Mouse (Mus musculus) CH12.LX (cell line): ENCODE data around the gene B9d2. TPM values are rescaled to one million over a fixed set of nuclear protein-coding genes. Genes with fewer than 3 reads are reported as not detected.

Experiments
- DNase-seq: peaks from one replicate; pipeline ENCODE4 v3.0.0-alpha.2; 2013; ENCODE audit errors: extremely low read depth
- H3K27ac ChIP-seq: 2 replicates; pipeline ENCODE4 v1.5.1; 2012; ENCODE audit warnings: low read depth, mild to moderate bottlenecking, control low read depth, moderate library complexity; ENCODE audit not compliant: insufficient read depth
- H3K27me3 ChIP-seq: replicated peaks from 2 replicates; pipeline ENCODE3; 2012; ENCODE audit warnings: inconsistent platforms
- H3K36me3 ChIP-seq, 2 experiments: replicated peaks in 1 of 2; 2 replicates each; pipeline versions ENCODE3 to v1.6.1; 2012; ENCODE audit warnings: inconsistent platforms in 1 of 2, low read length in 1 of 2, mild to moderate bottlenecking in 1 of 2, mixed read lengths in 1 of 2, moderate library complexity in 1 of 2; ENCODE audit not compliant: control insufficient read depth in 1 of 2, insufficient read depth in 1 of 2
- H3K4me1 ChIP-seq, 2 experiments: 2 replicates each; pipeline ENCODE4 v1.6.1; 2012; ENCODE audit warnings: inconsistent platforms in 1 of 2, moderate library complexity in 1 of 2; ENCODE audit not compliant: insufficient read depth in 2 of 2, control insufficient read depth in 1 of 2
- H3K4me2 ChIP-seq: 2 replicates; pipeline ENCODE4 v1.6.1; 2012; ENCODE audit warnings: low read depth, mild to moderate bottlenecking, control low read depth; ENCODE audit not compliant: poor library complexity, insufficient read depth, severe bottlenecking
- H3K4me3 ChIP-seq, 3 experiments: fragments of 150-350 bp in 1 of 3; sonication (generic) in 1 of 3; replicated peaks in 1 of 3; 2 replicates each; pipeline versions ENCODE3 to v1.5.1; 2011 to 2012; ENCODE audit warnings: low read depth in 2 of 3, low read length in 2 of 3, mild to moderate bottlenecking in 2 of 3, moderate library complexity in 2 of 3, control low read depth in 1 of 3, improper control_type of control experiment in 1 of 3, inconsistent platforms in 1 of 3, mixed read lengths in 1 of 3; ENCODE audit not compliant: poor library complexity in 1 of 3
- H3K79me2 ChIP-seq: replicated peaks from 2 replicates; pipeline ENCODE4 v1.6.1; 2012; ENCODE audit warnings: mild to moderate bottlenecking, moderate library complexity; ENCODE audit not compliant: control insufficient read depth, poor library complexity, insufficient read depth, severe bottlenecking; ENCODE audit errors: extremely low read depth
- H3K9ac ChIP-seq: 2 replicates; pipeline ENCODE4 v1.6.1; 2012; ENCODE audit warnings: low read depth, mild to moderate bottlenecking, control low read depth, moderate library complexity; ENCODE audit not compliant: insufficient read depth
- H3K9me3 ChIP-seq: replicated peaks from 2 replicates; pipeline ENCODE3; 2012; ENCODE audit warnings: low read length, inconsistent platforms, mixed read lengths
- BHLHE40 ChIP-seq: IDR thresholded peaks from 2 replicates; pipeline ENCODE4 v1.6.1; 2011; ENCODE audit warnings: mild to moderate bottlenecking, low read depth, low read length, improper control_type of control experiment
- CHD1 ChIP-seq: IDR thresholded peaks from 2 replicates; pipeline ENCODE4 v1.6.1; 2012; ENCODE audit warnings: low read depth, low read length, improper control_type of control experiment, inconsistent platforms
- CHD2 ChIP-seq: IDR thresholded peaks from 2 replicates; pipeline ENCODE4 v1.6.1; 2011; ENCODE audit warnings: low read length, improper control_type of control experiment
- CTCF ChIP-seq, 2 experiments: IDR thresholded peaks in 1 of 2; conservative IDR thresholded peaks in 1 of 2; 2 replicates each; pipeline ENCODE4 v1.5.1; 2011 to 2012; ENCODE audit warnings: low read depth in 2 of 2, low read length in 2 of 2, improper control_type of control experiment in 1 of 2, inconsistent platforms in 1 of 2, mild to moderate bottlenecking in 1 of 2, moderate library complexity in 1 of 2
- E2F4 ChIP-seq: IDR thresholded peaks from 2 replicates; pipeline ENCODE4 v1.6.1; 2011; ENCODE audit warnings: low read depth, low read length, improper control_type of control experiment; ENCODE audit not compliant: insufficient replicate concordance
- ELF1 ChIP-seq: IDR thresholded peaks from 2 replicates; pipeline ENCODE4 v1.6.1; 2014; ENCODE audit warnings: low read depth, mild to moderate bottlenecking, inconsistent platforms, low read length, improper control_type of control experiment
- EP300 ChIP-seq: IDR thresholded peaks from 2 replicates; pipeline ENCODE4 v1.6.1; 2011; ENCODE audit warnings: low read length, improper control_type of control experiment
- ETS1 ChIP-seq: conservative IDR thresholded peaks from 2 replicates; pipeline ENCODE4 v1.6.1; 2012; ENCODE audit warnings: low read depth, mild to moderate bottlenecking, inconsistent platforms, low read length, improper control_type of control experiment, moderate library complexity
- GABPA ChIP-seq: IDR thresholded peaks from 2 replicates; pipeline ENCODE4 v1.6.1; 2012; ENCODE audit warnings: low read depth, low read length, improper control_type of control experiment, inconsistent platforms; ENCODE audit not compliant: insufficient replicate concordance
- HCFC1 ChIP-seq: IDR thresholded peaks from 2 replicates; pipeline ENCODE4 v1.6.1; 2012; ENCODE audit warnings: low read depth, mild to moderate bottlenecking, inconsistent platforms, low read length, improper control_type of control experiment
- JUN ChIP-seq: IDR thresholded peaks from 2 replicates; pipeline ENCODE4 v1.6.1; 2011; ENCODE audit warnings: low read depth, mild to moderate bottlenecking, low read length, improper control_type of control experiment, moderate library complexity; ENCODE audit not compliant: insufficient read depth
- JUND ChIP-seq: conservative IDR thresholded peaks from 2 replicates; pipeline ENCODE4 v1.6.1; 2011; ENCODE audit warnings: low read depth, low read length, improper control_type of control experiment
- MAFK ChIP-seq: IDR thresholded peaks from 2 replicates; pipeline ENCODE4 v1.6.1; 2011; ENCODE audit warnings: low read length, improper control_type of control experiment; ENCODE audit not compliant: insufficient replicate concordance
- MAX ChIP-seq: IDR thresholded peaks from 2 replicates; pipeline ENCODE4 v1.6.1; 2011; ENCODE audit warnings: low read length, improper control_type of control experiment
- MEF2A ChIP-seq: IDR thresholded peaks from 2 replicates; pipeline ENCODE4 v1.6.1; 2014; ENCODE audit warnings: low read depth, mild to moderate bottlenecking, inconsistent platforms, low read length, improper control_type of control experiment, borderline replicate concordance
- MXI1 ChIP-seq: IDR thresholded peaks from 2 replicates; pipeline ENCODE4 v1.6.1; 2011; ENCODE audit warnings: mild to moderate bottlenecking, low read depth, low read length, improper control_type of control experiment
- MYC ChIP-seq: IDR thresholded peaks from 2 replicates; pipeline ENCODE4 v1.6.1; 2011; ENCODE audit warnings: low read depth, mild to moderate bottlenecking, improper control_type of control experiment, low read length
- NELFE ChIP-seq: IDR thresholded peaks from 2 replicates; pipeline ENCODE4 v1.6.1; 2011; ENCODE audit warnings: low read depth, low read length, improper control_type of control experiment
- PAX5 ChIP-seq: IDR thresholded peaks from 2 replicates; pipeline ENCODE4 v1.6.1; 2012; ENCODE audit warnings: low read length, inconsistent platforms, mixed read lengths
- POLR2A ChIP-seq: IDR thresholded peaks from 2 replicates; pipeline ENCODE4 v1.6.1; 2011; ENCODE audit warnings: low read depth, mild to moderate bottlenecking, improper control_type of control experiment, low read length
- RAD21 ChIP-seq: IDR thresholded peaks from 2 replicates; pipeline ENCODE4 v1.6.1; 2011; ENCODE audit warnings: low read depth, mild to moderate bottlenecking, low read length, improper control_type of control experiment, moderate library complexity
- SMC3 ChIP-seq: IDR thresholded peaks from 2 replicates; pipeline ENCODE4 v1.6.1; 2011; ENCODE audit warnings: low read depth, low read length, improper control_type of control experiment
- TBP ChIP-seq: conservative IDR thresholded peaks from 2 replicates; pipeline ENCODE4 v1.6.1; 2011; ENCODE audit warnings: low read depth, low read length, improper control_type of control experiment
- TCF12 ChIP-seq: IDR thresholded peaks from 2 replicates; pipeline ENCODE4 v1.6.1; 2014; ENCODE audit warnings: low read depth, mild to moderate bottlenecking, inconsistent platforms, low read length, improper control_type of control experiment
- USF1 ChIP-seq: IDR thresholded peaks from 2 replicates; pipeline ENCODE4 v1.6.1; 2014; ENCODE audit warnings: low read depth, mild to moderate bottlenecking, inconsistent platforms, low read length, improper control_type of control experiment
- USF2 ChIP-seq: conservative IDR thresholded peaks from 2 replicates; pipeline ENCODE4 v1.6.1; 2011; ENCODE audit warnings: low read depth, low read length, improper control_type of control experiment
- ZC3H11A ChIP-seq: IDR thresholded peaks from 2 replicates; pipeline ENCODE4 v1.6.1; 2012; ENCODE audit warnings: low read depth, mild to moderate bottlenecking, inconsistent platforms, low read length, improper control_type of control experiment
- ZKSCAN1 ChIP-seq: IDR thresholded peaks from 2 replicates; pipeline ENCODE4 v1.6.1; 2012; ENCODE audit warnings: low read depth, inconsistent platforms, low read length, improper control_type of control experiment, borderline replicate concordance
- ZMIZ1 ChIP-seq: IDR thresholded peaks from 2 replicates; pipeline ENCODE4 v1.6.1; 2012; ENCODE audit warnings: low read depth, mild to moderate bottlenecking, inconsistent platforms, low read length, improper control_type of control experiment
- ZNF384 ChIP-seq: IDR thresholded peaks from 2 replicates; pipeline ENCODE4 v1.6.1; 2012; ENCODE audit warnings: low read depth, low read length, improper control_type of control experiment, inconsistent platforms
- dilution Hi-C: fragments of 300-500 bp; cut with MboI; formaldehyde crosslinking; loops from 2 replicates; pipeline ENCODE4 v1.14.3; 2020; ENCODE audit warnings: low sequenced_read_pairs; ENCODE audit not compliant: extremely low pct_unique_long_range_greater_than_20kb, extremely low pct_ligation_motif_present
- in situ Hi-C: fragments of 300-500 bp; cut with MboI; formaldehyde crosslinking; loops from 3 replicates; pipeline ENCODE4 v1.14.3; 2019; ENCODE audit warnings: low sequenced_read_pairs, low pct_ligation_motif_present, low pct_unique_long_range_greater_than_20kb, mixed read lengths
- polyA plus RNA-seq: library from polyadenylated mRNA; unstranded; fragments of >175 nt; gene quantifications from 2 replicates; pipeline ENCODE4 v1.2.1, GENCODE M21; 2012; ENCODE audit warnings: low read depth; ENCODE audit not compliant: insufficient read length
- total RNA-seq, 2 experiments: library from RNA; depleted of rRNA; stranded (reverse); fragments of 300-350 nt in 1 of 2; fragments of >200 nt in 1 of 2; gene quantifications; 2 replicates each; pipeline ENCODE4 v1.2.3; 2012 to 2014

Gene B9d2
- total and polyA plus RNA-seq, 3 experiments: 9.3 to 21.2 (median 15.8) TPM

GRCm38 (mm10) chr7:25681341-25682231 lies 1.0 kb downstream of the B9d2 start:
- H3K79me2 ChIP-seq: no peaks in the 10 kb centered on the region
- no peak for DNase-seq
- H3K4me2 ChIP-seq: peak overlapping the region; percentile 70
- TF ChIP-seq BHLHE40: peak; percentile 35; the same call in 1 of the 2 replicates
- TF ChIP-seq E2F4: no peak
- TF ChIP-seq JUN: no peak
- no peak for TF ChIP-seq PAX5
- TF ChIP-seq MXI1: no peak
- TF ChIP-seq USF2: no peak
- TF ChIP-seq MAFK: no peak
- peak overlapping the region; percentile 5 to 71 (median 23) for H3K4me3 ChIP-seq
- dilution Hi-C loops (no loop called here), in situ Hi-C loops (no loop called here)
- H3K9ac ChIP-seq: no peak overlapping the region
- H3K27me3 ChIP-seq: no peaks in the 10 kb centered on the region
- peaks cover 4% of the 10 kb centered on the region for H3K9me3 ChIP-seq
- peaks cover 0 to 28% of the 10 kb centered on the region in 2 experiments for H3K36me3 ChIP-seq
- no peak overlapping the region for H3K27ac ChIP-seq
- H3K4me1 ChIP-seq: peaks cover 28 to 76% of the 10 kb centered on the region in 2 experiments

GRCm38 (mm10) chr7:25683474-25684180 lies 3.0 kb downstream of the B9d2 start:
- peak; percentile 83 for DNase-seq
- Histone ChIP-seq H3K4me3 (peak overlapping the region; percentile 6 to 39 (median 34)), H3K4me1 (peaks cover 28 to 62% of the 10 kb centered on the region in 2 experiments), H3K9me3 (no peaks in the 10 kb centered on the region), H3K79me2 (peaks cover 14% of the 10 kb centered on the region), H3K36me3 (peaks cover 0 to 28% of the 10 kb centered on the region in 2 experiments), H3K4me2 (peak overlapping the region; percentile 19; the same call in 1 of the 2 replicates), H3K27ac (peak overlapping the region; percentile 83), H3K9ac (peak overlapping the region; percentile 50), H3K27me3 (no peaks in the 10 kb centered on the region)
- in situ Hi-C loops (no loop called here), dilution Hi-C loops (no loop called here)
- TF ChIP-seq ETS1: no peak; the same call in 1 of the 2 replicates
- no peak for TF ChIP-seq CHD1
- TF ChIP-seq MEF2A: no peak; the same call in 1 of the 2 replicates
- TF ChIP-seq TBP: peak; percentile 65; the same call in 1 of the 2 replicates
- TF ChIP-seq ZKSCAN1: no peak
- no peak for TF ChIP-seq USF2
- no peak for TF ChIP-seq MAFK
- TF ChIP-seq NELFE: peak; percentile 59; the same call in 1 of the 2 replicates
- TF ChIP-seq ZNF384: no peak
- TF ChIP-seq CTCF (conservative IDR thresholded peaks at IDR 0.05 in 1 of 2, IDR thresholded peaks at IDR 0.05 in 1 of 2; ENCODE audit: low read depth in 2 of 2, low read length in 2 of 2): no peak
- peak; percentile 74 for TF ChIP-seq POLR2A
- no peak for TF ChIP-seq USF1
- TF ChIP-seq CHD2: no peak
- no peak for TF ChIP-seq SMC3
- TF ChIP-seq TCF12: peak; percentile 66
- no peak for TF ChIP-seq JUND
- no peak for TF ChIP-seq E2F4
- no peak for TF ChIP-seq ZC3H11A
- TF ChIP-seq ZMIZ1: no peak
- TF ChIP-seq RAD21: no peak
- no peak for TF ChIP-seq PAX5
- TF ChIP-seq MAX: no peak
- no peak; the same call in 1 of the 2 replicates for TF ChIP-seq HCFC1
- TF ChIP-seq MYC: no peak
- TF ChIP-seq GABPA: no peak
- TF ChIP-seq EP300: peak; percentile 32; the same call in 1 of the 2 replicates
- peak; percentile 88 for TF ChIP-seq ELF1
